Mouse (Mus musculus): Measurements from ENCODE around the gene Sipa1.

DNA sequence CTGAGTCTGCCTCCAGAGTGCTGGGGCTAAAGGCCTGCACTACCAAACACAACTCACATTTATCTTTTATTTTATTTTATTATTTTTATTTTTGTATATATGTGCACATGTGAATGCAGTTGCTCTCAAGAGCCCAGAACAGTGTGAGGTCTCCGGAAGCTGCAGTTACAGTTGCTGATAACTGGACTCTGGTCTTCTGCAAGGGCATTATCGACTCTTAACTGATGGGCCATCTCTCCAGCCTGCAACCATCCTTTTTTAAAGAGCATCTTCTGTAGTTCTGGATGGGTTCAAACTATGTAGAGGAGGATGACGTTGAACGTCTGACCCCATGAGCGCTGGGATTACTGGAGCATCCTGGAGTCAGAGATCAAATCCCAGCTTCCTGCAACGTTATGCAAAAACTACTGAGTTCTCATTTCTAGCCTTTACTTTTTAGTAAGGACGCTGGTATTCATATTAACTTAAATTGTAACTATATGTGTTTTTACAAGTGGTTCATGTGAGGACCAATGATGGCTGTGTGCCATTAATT lies 27.4 kb downstream of the Sipa1 start:
- no peak for TF ChIP-seq CTCF (IDR thresholded peaks at IDR 0.05; ENCODE audit: low read depth, low read length)
- TF ChIP-seq POLR2A (IDR thresholded peaks at IDR 0.05; ENCODE audit: insufficient read depth, low read length), result no peak
